Mouse (Mus musculus) liver, embryonic 15.5 days (tissue): ENCODE data around the gene Gm20458. TPM values are rescaled to one million over a fixed set of nuclear protein-coding genes. Genes with fewer than 3 reads are reported as not detected.

Experiments
- polyA plus RNA-seq: library from polyadenylated mRNA; unstranded; fragments of >200 nt; fragmentation: Nextera tagmentation; extraction: Ambion mirVana; gene quantifications from 2 replicates; pipeline ENCODE4 v1.2.1, GENCODE M21; 2015

Gene Gm20458
- polyA plus RNA-seq, 1 experiment from 2014 or later: 5.0 TPM

Other genes with a start within 250 kb of the Gm20458 start
- 0.22 TPM in 1 of 2 replicates, not detected in the other for gene Wfdc15b, start 239.3 kb upstream of the Gm20458 start, polyA plus RNA-seq
- gene Svs2, start 222.5 kb upstream of the Gm20458 start, polyA plus RNA-seq: not detected in 2 replicates
- gene Svs3b, start 204.3 kb upstream of the Gm20458 start, polyA plus RNA-seq: not detected in 2 replicates
- gene Svs4, start 182.5 kb upstream of the Gm20458 start, polyA plus RNA-seq: not detected in 2 replicates
- gene Svs3a, start 171.7 kb upstream of the Gm20458 start, polyA plus RNA-seq: not detected in 2 replicates
- not detected in 2 replicates for gene Svs6, start 144.2 kb upstream of the Gm20458 start, polyA plus RNA-seq
- not detected in 2 replicates for gene Svs5, start 128.2 kb upstream of the Gm20458 start, polyA plus RNA-seq
- gene Slpi, start 71.9 kb upstream of the Gm20458 start, polyA plus RNA-seq: 21.3 and 24.2 TPM in 2 replicates
- gene Rbpjl, start 57.8 kb upstream of the Gm20458 start, polyA plus RNA-seq: 0.07 and 0.63 TPM in 2 replicates
- 0.28 and 0.32 TPM in 2 replicates for gene Matn4, start 55.8 kb upstream of the Gm20458 start, polyA plus RNA-seq
- 55.0 and 63.3 TPM in 2 replicates for gene Sdc4, start 17.1 kb upstream of the Gm20458 start, polyA plus RNA-seq
- 27.1 and 29.7 TPM in 2 replicates for gene Sys1, start 4.0 kb upstream of the Gm20458 start, polyA plus RNA-seq
- not detected in 2 replicates for gene Trp53tg5, start 12.8 kb downstream of the Gm20458 start, polyA plus RNA-seq
- gene Dbndd2, start 25.1 kb downstream of the Gm20458 start, polyA plus RNA-seq: 2.2 and 6.2 TPM in 2 replicates
- gene Pigt, start 36.6 kb downstream of the Gm20458 start, polyA plus RNA-seq: 23.6 and 25.9 TPM in 2 replicates
- 1.7 TPM in 2 replicates for gene Wfdc2, start 101.4 kb downstream of the Gm20458 start, polyA plus RNA-seq
- gene Spint3, start 112.5 kb downstream of the Gm20458 start, polyA plus RNA-seq: not detected in 2 replicates
- not detected in 2 replicates for gene Wfdc6a, start 124.5 kb downstream of the Gm20458 start, polyA plus RNA-seq
- not detected in 2 replicates for gene Eppin, start 132.6 kb downstream of the Gm20458 start, polyA plus RNA-seq
- not detected in 2 replicates for gene Wfdc6b, start 152.6 kb downstream of the Gm20458 start, polyA plus RNA-seq
- not detected in 2 replicates for gene Wfdc8, start 152.7 kb downstream of the Gm20458 start, polyA plus RNA-seq
- not detected in 2 replicates for gene Wfdc16, start 177.8 kb downstream of the Gm20458 start, polyA plus RNA-seq
- not detected in 2 replicates for gene Wfdc10, start 195.1 kb downstream of the Gm20458 start, polyA plus RNA-seq
- gene Wfdc9, start 195.6 kb downstream of the Gm20458 start, polyA plus RNA-seq: not detected in 2 replicates
- not detected in 2 replicates for gene Wfdc11, start 213.1 kb downstream of the Gm20458 start, polyA plus RNA-seq
- gene Wfdc13, start 224.1 kb downstream of the Gm20458 start, polyA plus RNA-seq: not detected in 2 replicates
- not detected in 2 replicates for gene Spint4, start 237.5 kb downstream of the Gm20458 start, polyA plus RNA-seq